Mouse (Mus musculus): ENCODE measurements around the gene Cenpp. TPM values are rescaled to one million over a fixed set of nuclear protein-coding genes. Genes with fewer than 3 reads are reported as not detected.
A peak's percentile ranks its signal among the peaks of the same experiment; 100 is the strongest.

Gene Cenpp
- total and polyA plus RNA-seq, 2 experiments from 2014 or later, result 6.9 to 9.0 TPM

DNA sequence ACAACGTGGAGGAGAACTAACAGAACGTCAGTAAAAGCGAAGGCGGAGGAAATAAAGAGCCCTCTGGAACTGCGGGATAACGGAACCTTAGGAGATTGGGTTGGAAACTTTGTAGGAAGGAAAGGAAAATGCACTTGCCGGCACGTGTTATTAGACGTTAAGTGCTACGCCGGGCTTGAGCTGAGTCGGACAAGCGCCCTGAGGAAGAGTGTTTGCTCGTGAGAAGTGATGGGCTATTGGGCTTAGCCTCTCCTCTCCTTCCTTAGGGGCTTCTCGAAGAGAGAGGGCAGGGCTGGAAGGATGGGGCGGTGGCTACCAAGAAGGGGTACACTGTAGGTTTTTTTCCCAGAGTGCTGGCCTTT lies 576 bp upstream of the Cenpp start:
- peak overlapping the region; percentile 65 for H3K4me2 ChIP-seq (ENCODE audit: low read depth)
- H3K27ac ChIP-seq (ENCODE audit: low read depth, low read length), result peak overlapping the region; percentile 46; the same call in 1 of the 2 replicates
- no peaks in the 10 kb centered on the region for H3K27me3 ChIP-seq (ENCODE audit: insufficient read depth, low read length)
- WGBS, result under 1% methylated on average over 16 of the region's 16 CpGs
- no peak for DNase-seq
- ATAC-seq, result peak; percentile 83
- peak overlapping the region; percentile 43 for H3K9ac ChIP-seq
- peaks cover 5% of the 10 kb centered on the region for H3K36me3 ChIP-seq (ENCODE audit: insufficient read depth)
- TF ChIP-seq CTCF (IDR thresholded peaks at IDR 0.05; ENCODE audit: low read depth), result no peak
- peaks cover 8% of the 10 kb centered on the region; the same call in 1 of the 2 replicates for H3K4me1 ChIP-seq (ENCODE audit: insufficient read depth)
- peak overlapping the region; percentile 57 for H3K4me3 ChIP-seq (ENCODE audit: low read depth, low read length)
- H3K9me3 ChIP-seq (ENCODE audit: low read length), result no peaks in the 10 kb centered on the region

DNA sequence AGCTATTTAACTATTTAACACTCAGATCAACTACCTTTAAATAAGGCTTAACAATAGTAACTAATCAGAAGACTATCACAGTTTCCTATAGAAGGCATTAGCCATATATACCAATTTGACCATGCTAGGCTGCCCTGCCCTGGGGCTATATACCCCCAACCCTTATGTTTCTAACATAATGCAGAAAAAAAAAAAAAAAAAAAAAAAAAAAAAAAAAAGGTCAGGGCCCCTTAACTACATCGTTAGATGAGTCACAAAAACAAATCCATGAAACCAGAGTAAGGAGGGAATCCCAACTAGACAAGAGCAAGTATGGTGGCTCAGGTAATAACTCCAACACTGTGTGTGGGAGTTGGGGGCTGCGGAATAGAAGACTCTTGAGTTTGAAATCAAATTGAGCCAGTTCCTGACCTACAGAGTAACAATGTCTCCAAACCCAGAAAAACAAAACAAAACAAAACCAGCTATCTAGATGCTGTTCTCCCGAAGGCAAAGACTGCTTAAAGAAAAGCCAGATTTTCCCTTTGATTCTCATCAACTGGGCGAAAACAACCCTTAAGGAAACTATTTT lies 719 bp downstream of the Cenpp start:
- Histone ChIP-seq H3K4me3 (ENCODE audit: low read depth, low read length) (peak overlapping the region; percentile 57), H3K9ac (peak overlapping the region; percentile 35; the same call in 1 of the 2 replicates), H3K27me3 (ENCODE audit: insufficient read depth, low read length) (no peaks in the 10 kb centered on the region), H3K27ac (ENCODE audit: low read depth, low read length) (no peak overlapping the region), H3K4me2 (ENCODE audit: low read depth) (peak overlapping the region; percentile 90), H3K9me3 (ENCODE audit: low read length) (no peaks in the 10 kb centered on the region), H3K4me1 (ENCODE audit: insufficient read depth) (peaks cover 8% of the 10 kb centered on the region; the same call in 1 of the 2 replicates), H3K36me3 (ENCODE audit: insufficient read depth) (peaks cover 4% of the 10 kb centered on the region)
- ATAC-seq (no peak), DNase-seq (no peak)
- TF ChIP-seq CTCF (IDR thresholded peaks at IDR 0.05; ENCODE audit: low read depth), result no peak
- 1% methylated on average over 4 of the region's 4 CpGs for whole genome bisulfite sequencing

DNA sequence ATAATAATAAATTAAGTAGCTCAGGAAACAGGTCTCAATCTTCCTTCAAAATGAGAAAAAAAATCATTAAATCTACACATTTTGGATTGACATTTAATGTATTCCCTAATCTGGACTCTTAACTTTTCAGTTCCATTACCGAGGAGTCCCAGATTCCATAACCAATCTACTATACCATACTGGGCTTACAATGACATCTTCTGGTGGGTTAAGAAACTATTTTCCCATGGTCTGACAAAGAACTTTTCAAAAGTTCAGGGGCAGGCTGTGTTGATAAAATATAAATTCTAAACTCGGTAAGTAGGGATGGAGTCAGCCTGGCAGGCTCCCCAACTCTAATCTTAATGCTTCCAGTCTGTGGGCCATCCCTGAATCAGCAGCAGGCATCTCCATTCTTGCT lies 1.4 kb downstream of the Cenpp start:
- ATAC-seq, result no peak
- Histone ChIP-seq H3K27ac (ENCODE audit: low read depth, low read length) (no peak overlapping the region), H3K36me3 (ENCODE audit: insufficient read depth) (0 out of 2 replicates have a peak, but pooled peaks cover under 1% of the 10 kb centered on the region), H3K4me1 (ENCODE audit: insufficient read depth) (peaks cover 8% of the 10 kb centered on the region; the same call in 1 of the 2 replicates), H3K9me3 (ENCODE audit: low read length) (no peaks in the 10 kb centered on the region), H3K4me3 (ENCODE audit: low read depth, low read length) (no peak overlapping the region), H3K9ac (no peak overlapping the region), H3K27me3 (ENCODE audit: insufficient read depth, low read length) (no peaks in the 10 kb centered on the region), H3K4me2 (ENCODE audit: low read depth) (no peak overlapping the region)
- WGBS, result 33% methylated on average over 2 of the region's 2 CpGs
- no peak for TF ChIP-seq CTCF (IDR thresholded peaks at IDR 0.05; ENCODE audit: low read depth)
- no peak for DNase-seq

- TF ChIP-seq CTCF (IDR thresholded peaks at IDR 0.05; ENCODE audit: low read depth), result no peak
- H3K36me3 ChIP-seq (ENCODE audit: insufficient read depth), result no peaks in the 10 kb centered on the region
Measured at GRCm38 (mm10) chr13:49646019-49646418, 6.6 kb downstream of the Cenpp start.

DNA sequence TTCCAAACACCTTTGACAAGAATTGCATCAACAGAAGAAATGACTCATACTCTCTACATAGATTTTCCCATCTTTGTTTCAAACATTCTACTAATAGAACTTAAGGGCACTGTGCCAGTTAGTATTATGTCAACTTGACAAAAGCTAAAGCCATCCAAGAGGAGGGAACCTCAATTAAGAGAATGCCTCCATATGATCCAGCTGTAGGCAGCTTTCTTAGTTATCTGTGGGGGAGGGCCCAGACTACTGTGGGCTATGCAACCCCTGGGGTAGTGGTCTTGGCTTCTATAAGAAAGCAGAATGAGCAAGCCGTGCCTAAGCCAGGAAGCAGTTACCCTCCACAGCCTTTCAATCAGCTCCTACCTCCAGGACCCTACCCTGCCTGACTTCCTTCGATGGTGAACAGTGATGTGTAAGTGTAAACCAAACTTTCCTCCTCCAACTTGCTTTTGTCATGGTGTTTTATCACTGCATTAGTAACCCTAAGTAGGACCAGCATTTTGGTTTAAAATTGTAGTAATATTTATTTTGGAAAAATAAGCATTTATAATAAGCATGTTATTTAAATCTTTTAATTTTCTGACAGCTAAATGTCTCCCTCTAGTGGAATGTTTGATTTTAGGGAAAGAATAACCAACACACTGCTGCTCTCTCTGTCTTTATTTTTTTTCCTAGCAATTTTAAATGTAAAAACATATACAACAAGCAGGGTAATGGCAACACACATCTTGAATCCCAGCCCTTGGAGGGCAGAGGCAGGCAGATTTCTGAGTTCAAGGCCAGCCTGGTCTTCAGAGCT lies 7.7 kb downstream of the Cenpp start:
- peak; percentile 45 for ATAC-seq
- Histone ChIP-seq H3K4me2 (ENCODE audit: low read depth) (no peak overlapping the region), H3K9me3 (ENCODE audit: low read length) (no peaks in the 10 kb centered on the region), H3K4me1 (ENCODE audit: insufficient read depth) (no peaks in the 10 kb centered on the region), H3K9ac (no peak overlapping the region), H3K27me3 (ENCODE audit: insufficient read depth, low read length) (no peaks in the 10 kb centered on the region), H3K36me3 (ENCODE audit: insufficient read depth) (no peaks in the 10 kb centered on the region), H3K27ac (ENCODE audit: low read depth, low read length) (no peak overlapping the region), H3K4me3 (ENCODE audit: low read depth, low read length) (no peak overlapping the region)
- TF ChIP-seq CTCF (IDR thresholded peaks at IDR 0.05; ENCODE audit: low read depth), result peak; percentile 60
- peak; percentile 23 for DNase-seq
- WGBS, result 68% methylated on average over 2 of the region's 2 CpGs

More at GRCm38 (mm10) chr13:49646019-49646418, 6.6 kb downstream of the Cenpp start:
- 92% methylated on average over 1 of the region's 1 CpGs for WGBS
- Histone ChIP-seq H3K4me2 (ENCODE audit: low read depth) (no peak overlapping the region), H3K4me1 (ENCODE audit: insufficient read depth) (no peaks in the 10 kb centered on the region), H3K9me3 (ENCODE audit: low read length) (no peaks in the 10 kb centered on the region), H3K27ac (ENCODE audit: low read depth, low read length) (no peak overlapping the region), H3K27me3 (ENCODE audit: insufficient read depth, low read length) (no peaks in the 10 kb centered on the region), H3K4me3 (ENCODE audit: low read depth, low read length) (no peak overlapping the region), H3K9ac (no peak overlapping the region)
- ATAC-seq (no peak), DNase-seq (no peak)

DNA sequence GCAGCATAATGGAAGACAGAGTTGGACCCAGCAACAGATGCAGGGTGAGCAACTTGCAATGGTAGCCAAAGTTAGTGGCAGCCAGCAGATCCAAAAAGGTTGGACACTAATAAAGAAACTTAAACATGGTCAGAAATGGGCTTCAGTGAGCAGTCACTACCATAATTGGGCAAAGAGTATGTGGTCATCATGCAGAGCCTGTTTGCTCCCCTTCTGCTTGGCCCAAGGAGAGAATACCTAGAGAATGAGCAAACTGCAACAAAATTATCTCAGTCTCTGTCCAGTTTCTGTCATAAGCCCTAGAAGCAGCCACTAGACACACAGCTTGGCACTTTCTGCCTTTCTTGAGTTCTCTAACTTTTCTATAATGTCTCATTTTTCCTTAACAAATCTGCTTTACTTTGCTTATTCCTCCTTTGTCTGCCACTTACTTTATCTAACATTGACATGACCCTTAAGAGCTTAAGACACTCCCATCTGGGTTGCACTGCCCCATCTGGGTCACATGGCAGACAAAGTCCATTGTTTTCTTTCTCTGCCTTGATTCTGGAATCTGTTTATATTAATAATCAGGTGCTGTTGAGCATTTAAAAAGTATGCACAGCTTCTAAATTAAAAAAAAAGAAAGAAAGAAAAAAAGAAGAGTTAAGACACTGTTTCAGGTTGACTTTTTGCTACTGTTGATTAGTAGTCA lies 8.8 kb downstream of the Cenpp start:
- ATAC-seq, result no peak
- Histone ChIP-seq H3K4me1 (ENCODE audit: insufficient read depth) (no peaks in the 10 kb centered on the region), H3K36me3 (ENCODE audit: insufficient read depth) (no peaks in the 10 kb centered on the region), H3K4me2 (ENCODE audit: low read depth) (no peak overlapping the region), H3K27ac (ENCODE audit: low read depth, low read length) (no peak overlapping the region), H3K9me3 (ENCODE audit: low read length) (no peaks in the 10 kb centered on the region), H3K4me3 (ENCODE audit: low read depth, low read length) (no peak overlapping the region), H3K27me3 (ENCODE audit: insufficient read depth, low read length) (no peaks in the 10 kb centered on the region), H3K9ac (no peak overlapping the region)
- TF ChIP-seq CTCF (IDR thresholded peaks at IDR 0.05; ENCODE audit: low read depth), result no peak
- no peak for DNase-seq

DNA sequence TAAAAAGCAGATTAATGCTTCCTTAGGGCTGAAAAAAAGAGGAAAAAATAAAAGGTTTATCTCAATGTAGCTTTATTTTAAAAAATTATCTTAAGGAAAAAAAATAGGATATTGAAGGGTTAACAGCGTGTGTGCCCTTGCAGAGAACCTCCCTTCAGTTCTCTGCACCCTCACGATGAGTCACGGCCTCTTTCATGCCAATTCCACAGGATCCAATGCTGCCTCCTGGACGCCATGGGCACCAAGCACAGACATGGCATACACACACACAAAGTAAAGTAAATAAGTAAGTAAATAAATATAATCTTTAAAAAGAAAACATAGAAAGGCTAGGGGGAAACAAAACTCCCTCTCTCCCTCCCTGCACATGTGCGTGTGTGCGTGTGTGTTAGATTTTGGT lies 9.9 kb downstream of the Cenpp start:
- H3K9me3 ChIP-seq (ENCODE audit: low read length), result no peaks in the 10 kb centered on the region
- H3K27me3 ChIP-seq (ENCODE audit: insufficient read depth, low read length), result no peaks in the 10 kb centered on the region
- H3K9ac ChIP-seq, result no peak overlapping the region
- no peaks in the 10 kb centered on the region for H3K4me1 ChIP-seq (ENCODE audit: insufficient read depth)
- H3K36me3 ChIP-seq (ENCODE audit: insufficient read depth), result no peaks in the 10 kb centered on the region
- ATAC-seq, result no peak
- no peak overlapping the region for H3K4me2 ChIP-seq (ENCODE audit: low read depth)
- no peak overlapping the region for H3K27ac ChIP-seq (ENCODE audit: low read depth, low read length)
- TF ChIP-seq CTCF (IDR thresholded peaks at IDR 0.05; ENCODE audit: low read depth), result no peak
- DNase-seq, result no peak
- 65% methylated on average over 6 of the region's 6 CpGs for WGBS
- no peak overlapping the region for H3K4me3 ChIP-seq (ENCODE audit: low read depth, low read length)

All from forebrain, postnatal 0 days (tissue).